Comparison of ENCODE assay signal across 9 mouse cellular contexts in the genomic region with DNA sequence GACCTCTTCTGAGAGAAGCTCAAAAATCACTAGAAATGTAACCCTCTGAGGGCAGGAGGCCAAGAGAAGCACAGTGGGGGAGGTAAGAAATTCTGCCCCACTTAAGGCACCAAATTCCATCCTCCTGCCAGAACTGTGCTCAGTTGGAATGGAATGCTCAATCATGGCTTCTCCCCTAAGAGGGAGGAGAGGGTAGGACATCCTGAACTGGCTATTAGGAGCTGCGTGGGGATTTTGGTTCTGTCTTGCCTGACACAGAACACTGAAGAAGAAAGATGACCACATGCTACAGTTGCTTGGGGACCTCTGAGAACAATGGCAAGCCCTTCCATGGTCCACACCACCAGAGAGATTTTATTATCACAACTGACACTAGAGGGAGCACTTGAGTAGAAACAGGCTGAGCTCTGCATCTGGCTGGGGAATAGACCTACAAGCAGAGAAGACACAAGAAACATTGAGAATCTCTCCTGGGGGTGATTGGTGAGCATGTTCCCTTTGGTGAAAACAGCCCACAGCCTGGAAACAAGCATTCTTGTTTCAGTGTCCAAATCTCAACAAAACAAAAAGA.
DNase-seq lines count a peak whose midpoint lies in the region; ATAC-seq and TF ChIP-seq lines count a peak whose summit lies in the region.
"Had no signal": no experiment of that assay in that cellular context is flagged by ENCODE, and none has a peak within 500 bp of the region (broad histone marks: within the 10 kb centered on the region; RNA-seq: fewer than 3 reads in every experiment).

No protein-coding gene starts in this region.

- H3K36me3 ChIP-seq in neural tube, embryonic 15.5 days = no peaks in the 10 kb centered on the region
- H3K36me3 ChIP-seq: heart, embryonic 15.5 days had no signal

- H3K9ac ChIP-seq in neural tube, embryonic 15.5 days (replicated peaks) = no peak overlapping the region
- H3K9ac ChIP-seq: heart, embryonic 15.5 days had no signal

- peak in 1 of 2 experiments; percentile 33 for DNase-seq in cerebellum, adult 2 months
- no peak for DNase-seq in cerebellum, adult 9-11 months
- peak; percentile 31 for DNase-seq in neural tube, embryonic 10.5 days (ENCODE audit: extremely low spot score, low spot score)
- DNase-seq in embryo, embryonic 11.5 days (ENCODE audit: low read depth, low spot score) = peak; percentile 35
- peak; percentile 25 for DNase-seq in kidney, postnatal 10 days
- DNase-seq in ovary, adult 18-20 months (ENCODE audit: low spot score) = no peak

- ATAC-seq in neural tube, embryonic 15.5 days (ENCODE audit: low FRiP score) = no peak
- peak; percentile 94 for ATAC-seq in megakaryocyte, adult 5-6 weeks (ENCODE audit: poor library complexity, severe bottlenecking)

- H3K9me3 ChIP-seq in neural tube, embryonic 15.5 days (replicated peaks) = no peaks in the 10 kb centered on the region
- H3K9me3 ChIP-seq: heart, embryonic 15.5 days had no signal

- TF ChIP-seq CTCF in cerebellum, adult 2 months (IDR thresholded peaks at IDR 0.05; ENCODE audit: borderline replicate concordance, insufficient read depth, low read depth, low read length) = peak; percentile 9; the same call in 1 of the 2 replicates

- H3K27ac ChIP-seq in cerebellum, adult 2 months (ENCODE audit: insufficient read depth, low read length) = peak overlapping the region; percentile 77; the same call in 1 of the 2 replicates
- H3K27ac ChIP-seq in neural tube, embryonic 15.5 days (replicated peaks) = no peak overlapping the region
- H3K27ac ChIP-seq: heart, embryonic 15.5 days had no signal

- no peak overlapping the region for H3K4me3 ChIP-seq in cerebellum, adult 2 months (replicated peaks; ENCODE audit: insufficient read depth, low read depth, low read length)
- H3K4me3 ChIP-seq in neural tube, embryonic 15.5 days (replicated peaks) = no peak overlapping the region
- H3K4me3 ChIP-seq: heart, embryonic 15.5 days had no signal

- H3K4me2 ChIP-seq in neural tube, embryonic 15.5 days = no peak overlapping the region
- H3K4me2 ChIP-seq: heart, embryonic 15.5 days had no signal

- TF ChIP-seq POLR2A in cerebellum, adult 2 months (IDR thresholded peaks at IDR 0.05; ENCODE audit: borderline replicate concordance, insufficient read depth, low read length) = no peak

- no peaks in the 10 kb centered on the region for H3K4me1 ChIP-seq in cerebellum, adult 2 months (ENCODE audit: control insufficient read depth, insufficient read depth, low read length)
- no peaks in the 10 kb centered on the region for H3K4me1 ChIP-seq in neural tube, embryonic 15.5 days
- H3K4me1 ChIP-seq: heart, embryonic 15.5 days had no signal

- no peaks in the 10 kb centered on the region for H3K27me3 ChIP-seq in cerebellum, adult 2 months (ENCODE audit: control insufficient read depth, insufficient read depth, low read length)
- no peaks in the 10 kb centered on the region for H3K27me3 ChIP-seq in neural tube, embryonic 15.5 days (replicated peaks)
- H3K27me3 ChIP-seq: heart, embryonic 15.5 days had no signal

- 43% methylated on average over 1 of the region's 1 CpGs for WGBS in cerebellum, adult 2 months
- WGBS in neural tube, embryonic 15.5 days = 34% methylated on average over 1 of the region's 1 CpGs

Comparison
In these comparisons a context has a peak if more than half of its experiments do, and no peak if none do; other contexts are left out.
1. DNase-seq: peak in neural tube, embryonic 10.5 days (single experiment), embryo, embryonic 11.5 days (single experiment) and kidney, postnatal 10 days (single experiment); none in cerebellum, adult 9-11 months (single experiment) and ovary, adult 18-20 months (single experiment).